Mouse (Mus musculus): ENCODE measurements at regions not wholly inside any gene's neighbourhood (a gene's known extent, or its start where the extent isn't known, plus 50 kb on each side); places are given as distances from the start of the nearest gene placed in this dataset.

DNA sequence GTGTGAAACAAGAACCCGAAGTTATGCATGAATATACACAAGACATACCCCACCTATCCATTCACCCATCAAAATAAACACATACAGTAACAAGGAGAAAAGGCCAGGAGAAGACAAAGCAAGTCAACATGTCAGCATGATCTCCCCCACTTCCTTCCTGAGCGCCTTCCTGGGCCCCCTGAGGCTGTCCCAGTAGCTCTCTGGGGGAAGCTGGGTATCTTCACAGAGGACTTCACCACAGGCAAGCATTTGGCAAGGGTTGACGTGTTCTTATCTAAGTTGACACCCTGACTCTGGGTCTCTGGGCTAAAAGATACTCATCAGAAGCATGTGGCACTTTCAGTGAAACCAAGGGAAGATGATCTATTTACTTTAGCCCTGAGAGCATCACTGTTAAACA is 138.1 kb upstream of the Dynlrb2 start:
- Histone ChIP-seq H3K9ac (ENCODE audit: low read length) (no peak overlapping the region), H3K36me3 (ENCODE audit: control insufficient read depth, insufficient read depth) (no peaks in the 10 kb centered on the region), H3K4me3 (ENCODE audit: low read length) (no peak overlapping the region), H3K4me1 (ENCODE audit: control insufficient read depth, insufficient read depth, low read length) (no peaks in the 10 kb centered on the region), H3K9me3 (replicated peaks; ENCODE audit: control insufficient read depth, low read length) (no peaks in the 10 kb centered on the region), H3K4me2 (ENCODE audit: low read depth, low read length) (no peak overlapping the region), H3K27ac (ENCODE audit: low read length) (no peak overlapping the region), H3K27me3 (ENCODE audit: control insufficient read depth, insufficient read depth, low read length) (0 out of 2 replicates have a peak, but pooled peaks cover 2% of the 10 kb centered on the region)
- no peak for ATAC-seq (replicated peaks; ENCODE audit: extremely low read depth, insufficient read depth, low FRiP score)
- WGBS = 45% methylated on average over 3 of the region's 3 CpGs

DNA sequence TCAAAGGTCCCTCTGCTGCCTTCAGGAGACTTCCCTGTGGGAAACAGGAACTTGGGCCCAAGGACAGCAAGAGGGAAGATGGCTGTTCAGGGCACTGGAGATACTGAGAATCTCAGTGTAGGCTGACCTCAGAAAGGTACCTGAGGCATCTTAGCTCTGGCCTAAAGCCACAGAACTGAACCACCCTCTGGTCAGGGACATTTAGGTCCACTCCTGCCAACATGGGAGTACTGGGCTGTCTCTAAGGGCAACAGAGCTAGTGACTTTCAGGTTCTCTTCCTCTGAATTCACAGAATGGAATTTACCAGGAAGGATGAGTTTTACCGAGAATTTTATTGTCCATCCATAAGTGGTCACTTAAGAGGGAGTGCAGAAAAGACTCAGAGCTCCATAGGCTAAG is 140.0 kb upstream of the Dynlrb2 start:
- H3K9me3 ChIP-seq (replicated peaks; ENCODE audit: control insufficient read depth, low read length) = no peaks in the 10 kb centered on the region
- no peaks in the 10 kb centered on the region for H3K4me1 ChIP-seq (ENCODE audit: control insufficient read depth, insufficient read depth, low read length)
- H3K27ac ChIP-seq (ENCODE audit: low read length) = no peak overlapping the region
- 75% methylated on average over 1 of the region's 1 CpGs for whole genome bisulfite sequencing
- no peak overlapping the region for H3K4me3 ChIP-seq (ENCODE audit: low read length)
- no peak overlapping the region for H3K9ac ChIP-seq (ENCODE audit: low read length)
- ATAC-seq (replicated peaks; ENCODE audit: extremely low read depth, insufficient read depth, low FRiP score) = no peak
- H3K27me3 ChIP-seq (ENCODE audit: control insufficient read depth, insufficient read depth, low read length) = 0 out of 2 replicates have a peak, but pooled peaks cover 2% of the 10 kb centered on the region
- H3K36me3 ChIP-seq (ENCODE audit: control insufficient read depth, insufficient read depth) = no peaks in the 10 kb centered on the region
- no peak overlapping the region for H3K4me2 ChIP-seq (ENCODE audit: low read depth, low read length)

DNA sequence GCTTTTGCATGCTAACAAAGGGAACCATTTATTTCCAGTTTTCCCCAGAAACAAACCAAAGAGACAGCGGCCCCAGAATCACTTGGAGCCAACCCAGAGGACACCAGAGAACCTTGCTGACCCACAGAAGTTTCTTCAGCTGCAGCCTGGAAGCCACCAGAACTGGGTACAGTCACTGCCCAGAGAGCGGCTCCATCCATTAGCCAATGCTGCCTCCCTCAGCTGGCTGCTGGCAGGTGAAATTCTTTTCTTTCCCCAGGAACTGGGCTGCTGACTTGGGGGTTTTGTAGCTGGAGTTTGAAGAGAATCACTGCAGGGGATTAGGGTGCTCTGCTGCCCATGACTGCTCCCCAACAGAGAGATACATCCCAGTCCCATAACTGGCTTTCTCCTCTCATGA is 140.6 kb upstream of the Dynlrb2 start:
- WGBS = 76% methylated on average over 2 of the region's 2 CpGs
- Histone ChIP-seq H3K27me3 (ENCODE audit: control insufficient read depth, insufficient read depth, low read length) (0 out of 2 replicates have a peak, but pooled peaks cover 2% of the 10 kb centered on the region), H3K9ac (ENCODE audit: low read length) (no peak overlapping the region), H3K36me3 (ENCODE audit: control insufficient read depth, insufficient read depth) (no peaks in the 10 kb centered on the region), H3K4me2 (ENCODE audit: low read depth, low read length) (no peak overlapping the region), H3K4me3 (ENCODE audit: low read length) (no peak overlapping the region), H3K27ac (ENCODE audit: low read length) (no peak overlapping the region), H3K4me1 (ENCODE audit: control insufficient read depth, insufficient read depth, low read length) (no peaks in the 10 kb centered on the region), H3K9me3 (replicated peaks; ENCODE audit: control insufficient read depth, low read length) (no peaks in the 10 kb centered on the region)
- no peak for ATAC-seq (replicated peaks; ENCODE audit: extremely low read depth, insufficient read depth, low FRiP score)

DNA sequence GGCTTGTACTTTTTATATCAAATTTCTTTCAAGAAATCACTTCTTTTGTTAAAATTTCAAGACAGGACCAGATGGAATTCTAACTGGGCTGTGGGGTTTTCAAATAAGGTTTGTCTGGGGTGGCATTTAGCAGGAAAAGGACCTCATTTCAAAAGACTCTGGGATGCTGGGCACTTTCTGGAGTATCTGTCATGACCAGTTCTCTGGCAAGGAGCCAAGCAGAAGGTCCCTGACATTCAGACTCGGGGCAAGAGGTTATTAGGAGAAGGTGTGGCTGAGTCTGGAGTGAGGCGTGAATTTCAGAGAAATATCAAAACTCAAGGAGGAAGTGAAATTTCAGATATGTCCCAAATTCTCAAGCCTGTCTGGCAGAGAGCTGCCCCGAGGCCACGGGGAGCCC is 142.4 kb upstream of the Dynlrb2 start:
- H3K27ac ChIP-seq (ENCODE audit: low read length) = no peak overlapping the region
- 40% methylated on average over 4 of the region's 4 CpGs for WGBS
- no peak for ATAC-seq (replicated peaks; ENCODE audit: extremely low read depth, insufficient read depth, low FRiP score)
- no peak overlapping the region for H3K4me3 ChIP-seq (ENCODE audit: low read length)
- no peaks in the 10 kb centered on the region for H3K36me3 ChIP-seq (ENCODE audit: control insufficient read depth, insufficient read depth)
- no peaks in the 10 kb centered on the region for H3K9me3 ChIP-seq (replicated peaks; ENCODE audit: control insufficient read depth, low read length)
- 0 out of 2 replicates have a peak, but pooled peaks cover 2% of the 10 kb centered on the region for H3K27me3 ChIP-seq (ENCODE audit: control insufficient read depth, insufficient read depth, low read length)
- H3K9ac ChIP-seq (ENCODE audit: low read length) = no peak overlapping the region
- H3K4me2 ChIP-seq (ENCODE audit: low read depth, low read length) = no peak overlapping the region
- H3K4me1 ChIP-seq (ENCODE audit: control insufficient read depth, insufficient read depth, low read length) = no peaks in the 10 kb centered on the region

DNA sequence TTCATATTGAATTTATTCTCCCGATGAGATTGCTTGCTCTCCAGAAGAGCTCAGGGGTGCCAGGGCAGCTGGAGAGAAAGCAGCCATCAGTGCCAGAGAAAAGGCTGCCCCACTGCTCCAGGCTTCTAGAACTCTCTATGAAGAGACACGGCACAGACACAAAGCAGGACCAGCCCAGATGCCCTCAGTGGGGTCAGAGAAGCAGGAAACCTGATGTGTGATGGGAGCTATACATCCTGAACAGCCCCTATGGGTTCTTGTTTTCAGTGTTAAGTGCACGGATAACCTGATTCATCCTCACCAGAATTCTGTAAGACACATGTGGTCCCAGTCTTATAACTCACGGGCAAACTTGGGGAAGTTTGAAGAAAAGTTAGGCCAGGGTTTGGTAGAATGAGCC is 145.0 kb upstream of the Dynlrb2 start:
- Histone ChIP-seq H3K9ac (ENCODE audit: low read length) (no peak overlapping the region), H3K36me3 (ENCODE audit: control insufficient read depth, insufficient read depth) (no peaks in the 10 kb centered on the region), H3K4me1 (ENCODE audit: control insufficient read depth, insufficient read depth, low read length) (0 out of 2 replicates have a peak, but pooled peaks cover under 1% of the 10 kb centered on the region), H3K27ac (ENCODE audit: low read length) (no peak overlapping the region), H3K27me3 (ENCODE audit: control insufficient read depth, insufficient read depth, low read length) (0 out of 2 replicates have a peak, but pooled peaks cover 2% of the 10 kb centered on the region), H3K9me3 (replicated peaks; ENCODE audit: control insufficient read depth, low read length) (no peaks in the 10 kb centered on the region), H3K4me2 (ENCODE audit: low read depth, low read length) (no peak overlapping the region), H3K4me3 (ENCODE audit: low read length) (no peak overlapping the region)
- ATAC-seq (replicated peaks; ENCODE audit: extremely low read depth, insufficient read depth, low FRiP score) = no peak
- WGBS = 87% methylated on average over 4 of the region's 4 CpGs

DNA sequence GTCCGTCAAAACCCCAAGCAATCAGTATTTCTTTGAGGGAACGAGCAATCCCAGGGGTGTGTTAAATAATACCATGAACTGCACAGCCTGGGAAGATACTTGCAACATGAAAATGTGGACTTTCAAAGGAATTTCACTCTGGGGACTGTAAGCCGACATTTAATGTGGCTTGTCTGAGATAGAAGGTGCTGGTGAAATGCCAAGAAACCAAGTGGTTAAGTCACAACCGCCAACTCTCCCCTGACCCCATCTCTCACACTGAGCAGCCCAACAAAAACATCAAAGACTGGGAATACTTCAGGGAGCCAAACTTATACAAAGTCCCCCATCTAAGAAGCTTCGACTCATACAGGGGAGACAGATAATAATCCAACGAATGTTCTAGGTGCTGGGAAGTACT is 150.0 kb upstream of the Dynlrb2 start:
- Histone ChIP-seq H3K27me3 (ENCODE audit: control insufficient read depth, insufficient read depth, low read length) (no peaks in the 10 kb centered on the region), H3K36me3 (ENCODE audit: control insufficient read depth, insufficient read depth) (no peaks in the 10 kb centered on the region), H3K9me3 (replicated peaks; ENCODE audit: control insufficient read depth, low read length) (peaks cover 3% of the 10 kb centered on the region; the same call in 1 of the 2 replicates), H3K27ac (ENCODE audit: low read length) (no peak overlapping the region), H3K4me1 (ENCODE audit: control insufficient read depth, insufficient read depth, low read length) (peaks cover 3% of the 10 kb centered on the region; the same call in 1 of the 2 replicates), H3K4me3 (ENCODE audit: low read length) (no peak overlapping the region), H3K4me2 (ENCODE audit: low read depth, low read length) (no peak overlapping the region), H3K9ac (ENCODE audit: low read length) (no peak overlapping the region)
- 49% methylated on average over 6 of the region's 6 CpGs for WGBS
- ATAC-seq (replicated peaks; ENCODE audit: extremely low read depth, insufficient read depth, low FRiP score) = no peak

DNA sequence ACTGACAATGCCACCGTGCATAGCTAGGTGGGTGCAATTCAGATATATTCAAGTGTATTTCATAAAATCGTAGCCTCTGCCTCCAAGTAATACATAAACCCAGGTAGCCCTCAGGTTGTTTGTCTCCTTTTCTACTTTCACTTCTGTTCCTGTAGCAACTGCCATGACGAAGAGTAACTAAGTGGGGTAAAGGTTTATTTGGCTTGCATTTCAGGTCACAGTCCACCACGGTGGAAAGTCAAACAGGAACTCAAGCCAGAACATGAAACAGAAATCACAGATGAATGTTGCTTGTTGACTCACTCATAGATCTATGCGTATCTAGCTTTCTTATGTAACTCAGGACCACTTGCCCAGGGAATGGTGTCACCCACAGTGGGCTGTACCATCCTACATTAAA is 150.9 kb upstream of the Dynlrb2 start:
- no peak for ATAC-seq (replicated peaks; ENCODE audit: extremely low read depth, insufficient read depth, low FRiP score)
- no peak overlapping the region for H3K27ac ChIP-seq (ENCODE audit: low read length)
- WGBS = 87% methylated on average over 5 of the region's 5 CpGs

DNA sequence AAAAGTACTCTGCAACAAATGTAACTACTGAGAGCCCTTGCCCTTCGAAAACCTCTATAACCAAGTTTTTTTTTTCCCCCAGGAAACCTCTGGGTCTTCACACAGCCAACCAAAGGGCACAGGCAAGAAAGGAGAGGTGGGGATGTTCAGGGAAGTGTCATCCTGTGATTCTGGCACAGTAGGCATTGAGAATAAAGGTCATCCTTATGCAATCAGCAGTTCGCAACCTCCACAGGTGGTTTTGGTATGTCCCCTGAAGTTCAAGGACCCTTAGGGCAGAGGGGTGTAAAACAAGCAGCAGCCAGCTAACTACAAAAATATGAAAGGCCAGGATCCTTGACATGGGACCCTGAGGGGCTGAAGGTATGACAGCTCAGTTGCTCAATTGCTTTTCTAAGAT is 152.1 kb upstream of the Dynlrb2 start:
- ATAC-seq (replicated peaks; ENCODE audit: extremely low read depth, insufficient read depth, low FRiP score) = no peak
- no peak overlapping the region for H3K9ac ChIP-seq (ENCODE audit: low read length)
- H3K4me3 ChIP-seq (ENCODE audit: low read length) = no peak overlapping the region
- H3K9me3 ChIP-seq (replicated peaks; ENCODE audit: control insufficient read depth, low read length) = peaks cover 3% of the 10 kb centered on the region; the same call in 1 of the 2 replicates
- no peak overlapping the region for H3K4me2 ChIP-seq (ENCODE audit: low read depth, low read length)
- peaks cover 3% of the 10 kb centered on the region; the same call in 1 of the 2 replicates for H3K4me1 ChIP-seq (ENCODE audit: control insufficient read depth, insufficient read depth, low read length)
- WGBS = 89% methylated on average over 2 of the region's 2 CpGs
- H3K27ac ChIP-seq (ENCODE audit: low read length) = no peak overlapping the region
- H3K36me3 ChIP-seq (ENCODE audit: control insufficient read depth, insufficient read depth) = no peaks in the 10 kb centered on the region
- no peaks in the 10 kb centered on the region for H3K27me3 ChIP-seq (ENCODE audit: control insufficient read depth, insufficient read depth, low read length)

More for the DNA sequence above, 150.9 kb upstream of the Dynlrb2 start:
- H3K4me1 ChIP-seq (ENCODE audit: control insufficient read depth, insufficient read depth, low read length) = peaks cover 3% of the 10 kb centered on the region; the same call in 1 of the 2 replicates
- no peak overlapping the region for H3K9ac ChIP-seq (ENCODE audit: low read length)
- H3K4me3 ChIP-seq (ENCODE audit: low read length) = no peak overlapping the region
- no peaks in the 10 kb centered on the region for H3K36me3 ChIP-seq (ENCODE audit: control insufficient read depth, insufficient read depth)
- no peaks in the 10 kb centered on the region for H3K27me3 ChIP-seq (ENCODE audit: control insufficient read depth, insufficient read depth, low read length)
- no peak overlapping the region for H3K4me2 ChIP-seq (ENCODE audit: low read depth, low read length)
- H3K9me3 ChIP-seq (replicated peaks; ENCODE audit: control insufficient read depth, low read length) = peaks cover 3% of the 10 kb centered on the region; the same call in 1 of the 2 replicates

DNA sequence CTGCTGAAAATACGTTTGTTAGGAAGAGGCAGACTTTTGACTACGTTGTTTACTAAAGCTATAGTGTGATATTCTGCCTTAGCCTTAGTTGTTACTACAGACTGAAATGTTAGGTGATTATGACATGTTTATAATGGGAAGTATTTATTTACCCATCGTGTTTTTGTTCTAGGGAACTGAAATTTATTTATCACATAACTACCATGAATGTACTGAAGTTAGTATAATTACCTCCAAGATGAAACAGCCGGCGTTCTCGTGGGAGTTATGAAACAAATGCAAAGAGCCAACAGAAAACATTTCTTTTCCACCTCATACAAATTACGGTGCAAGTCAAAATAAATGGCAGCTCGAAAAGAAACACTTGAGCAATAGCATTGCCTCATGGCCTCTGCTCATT is 155.8 kb upstream of the Dynlrb2 start:
- Histone ChIP-seq H3K4me1 (ENCODE audit: control insufficient read depth, insufficient read depth, low read length) (peaks cover 9% of the 10 kb centered on the region), H3K9me3 (replicated peaks; ENCODE audit: control insufficient read depth, low read length) (peaks cover 2% of the 10 kb centered on the region; the same call in 1 of the 2 replicates), H3K9ac (ENCODE audit: low read length) (no peak overlapping the region), H3K4me2 (ENCODE audit: low read depth, low read length) (no peak overlapping the region), H3K4me3 (ENCODE audit: low read length) (no peak overlapping the region), H3K27ac (ENCODE audit: low read length) (no peak overlapping the region), H3K27me3 (ENCODE audit: control insufficient read depth, insufficient read depth, low read length) (no peaks in the 10 kb centered on the region), H3K36me3 (ENCODE audit: control insufficient read depth, insufficient read depth) (no peaks in the 10 kb centered on the region)
- ATAC-seq (replicated peaks; ENCODE audit: extremely low read depth, insufficient read depth, low FRiP score) = no peak
- 85% methylated on average over 8 of the region's 8 CpGs for WGBS

All from heart, embryonic 16.5 days (tissue).